Mouse (Mus musculus) kidney, adult 2 months (tissue): ENCODE results near the gene Ptpn11.
"Not testable (repeated sequence)": the region's sequence is repeated elsewhere in the genome, so short reads cannot be mapped to it uniquely, and the experiment has no call there.

Experiments
- CTCF ChIP-seq: fragments of 200-500 bp; conservative IDR thresholded peaks from 2 replicates; pipeline ENCODE4 v1.5.1; 2011; ENCODE audit warnings: low read depth, mild to moderate bottlenecking, control low read depth, low read length, moderate library complexity, mixed read lengths; ENCODE audit not compliant: insufficient read depth, insufficient read length
- POLR2A ChIP-seq: fragments of 200-500 bp; IDR thresholded peaks from one replicate; pipeline ENCODE4 v1.6.1; 2011; ENCODE audit warnings: low read depth, low read length, control low read depth

- TF ChIP-seq POLR2A, CTCF: not testable (repeated sequence)
Measured at GRCm38 (mm10) chr5:121216584-121217312, 25.6 kb upstream of the Ptpn11 start.
